Mouse (Mus musculus) lung, embryonic 15.5 days (tissue): Measurements from ENCODE around the gene Phc2. TPM values are rescaled to one million over a fixed set of nuclear protein-coding genes. Genes with fewer than 3 reads are reported as not detected.

Source experiments
- ATAC-seq: fragments of 200-750 bp; cut with Nextera tagmentation; 2 replicates; pipeline ENCODE4 v1.8.0; 2017; ENCODE audit warnings: moderate number of reproducible peaks, borderline replicate concordance; ENCODE audit not compliant: low FRiP score, low TSS enrichment; ENCODE audit errors: extremely low read depth
- H3K27ac ChIP-seq: fragments of 300-500 bp; sonication (generic); 2 replicates; pipeline ENCODE4 v1.5.1; 2015; ENCODE audit warnings: moderate library complexity, mild to moderate bottlenecking, inconsistent platforms
- H3K27me3 ChIP-seq: fragments of 300-500 bp; sonication (generic); 2 replicates; pipeline ENCODE4 v1.6.1; 2015; ENCODE audit warnings: inconsistent platforms
- H3K36me3 ChIP-seq: fragments of 300-500 bp; sonication (generic); 2 replicates; pipeline ENCODE4 v1.6.1; 2015; ENCODE audit warnings: inconsistent platforms
- H3K4me1 ChIP-seq: fragments of 300-500 bp; sonication (generic); 2 replicates; pipeline ENCODE4 v1.6.1; 2015; ENCODE audit warnings: inconsistent platforms
- H3K4me2 ChIP-seq: fragments of 300-500 bp; sonication (generic); 2 replicates; pipeline ENCODE4 v1.6.1; 2015; ENCODE audit warnings: inconsistent platforms, mild to moderate bottlenecking, moderate library complexity
- H3K4me3 ChIP-seq: fragments of 300-500 bp; sonication (generic); 2 replicates; pipeline ENCODE4 v1.5.1; 2015; ENCODE audit warnings: mild to moderate bottlenecking, inconsistent platforms
- H3K9ac ChIP-seq: fragments of 300-500 bp; sonication (generic); 2 replicates; pipeline ENCODE4 v1.6.1; 2015; ENCODE audit warnings: inconsistent platforms
- H3K9me3 ChIP-seq: fragments of 300-500 bp; sonication (generic); 2 replicates; pipeline ENCODE4 v1.6.1; 2016; ENCODE audit warnings: inconsistent platforms
- WGBS: fragments of 180-500 bp; shearing (Covaris S2); methylation state at CpG from one replicate; pipeline ENCODE4 v1.1.7; 2015; 5-methylcytosine and 5-hydroxymethylcytosine counted together
- polyA plus RNA-seq: library from polyadenylated mRNA; unstranded; fragments of >200 nt; fragmentation: Nextera tagmentation; extraction: Ambion mirVana; gene quantifications from 2 replicates; pipeline ENCODE4 v1.2.1, GENCODE M21; 2015

Phc2 gene
- polyA plus RNA-seq, 1 experiment from 2014 or later = 83.5 TPM

DNA sequence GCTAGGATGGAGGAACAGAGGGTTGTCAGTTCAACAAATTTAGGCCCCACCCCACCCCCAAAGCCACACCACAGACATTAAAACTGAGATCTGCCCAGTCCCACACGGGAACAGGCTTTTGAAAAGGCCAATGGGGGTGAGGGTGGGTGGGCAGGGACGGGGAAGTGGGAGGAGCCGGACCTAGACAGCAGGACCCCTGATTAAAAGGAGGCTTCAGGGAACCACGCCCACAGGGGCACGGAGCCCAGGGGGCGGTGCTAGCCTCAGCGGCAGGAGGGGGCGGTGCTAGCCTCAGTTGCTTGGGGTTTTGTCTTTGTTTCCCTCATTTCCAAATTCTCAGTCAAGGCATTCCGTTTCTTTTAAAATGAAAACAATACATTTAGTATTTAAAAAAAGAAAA lies 141.1 kb downstream of the Phc2 start:
- H3K27ac ChIP-seq = no peak overlapping the region
- 12% methylated on average over 9 of the region's 9 CpGs for WGBS
- H3K27me3 ChIP-seq = no peaks in the 10 kb centered on the region
- peaks cover 41% of the 10 kb centered on the region for H3K4me1 ChIP-seq
- H3K36me3 ChIP-seq = 0 out of 2 replicates have a peak, but pooled peaks cover 14% of the 10 kb centered on the region
- peak; percentile 47; the same call in 1 of the 2 replicates for ATAC-seq
- H3K9ac ChIP-seq = 0 out of 2 replicates have a peak overlapping the region, but pooled peaks have one; percentile 7
- 0 out of 2 replicates have a peak overlapping the region, but pooled peaks have one; percentile 3 for H3K4me3 ChIP-seq
- H3K9me3 ChIP-seq = no peaks in the 10 kb centered on the region
- peak overlapping the region; percentile 16; the same call in 1 of the 2 replicates for H3K4me2 ChIP-seq

DNA sequence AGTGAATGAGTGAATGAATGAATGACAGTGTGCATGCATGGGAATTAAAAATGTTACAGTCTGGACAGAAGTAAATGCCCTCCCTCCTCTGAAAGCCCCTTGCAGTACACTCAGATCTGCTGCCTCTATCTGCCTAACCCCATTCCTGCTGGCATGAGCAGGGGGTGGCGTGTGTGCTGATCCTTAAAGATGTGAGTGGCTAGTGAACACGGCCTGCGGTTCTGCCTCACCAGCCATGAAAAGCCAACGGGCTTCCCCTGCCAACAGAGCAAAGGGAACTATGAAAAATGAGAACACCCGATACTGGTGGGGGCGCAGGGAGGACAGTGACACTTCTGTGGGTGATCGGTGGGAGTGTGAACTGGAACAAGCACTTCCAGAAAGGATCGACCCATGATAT lies 142.3 kb downstream of the Phc2 start:
- 66% methylated on average over 8 of the region's 8 CpGs for WGBS
- Histone ChIP-seq H3K36me3 (0 out of 2 replicates have a peak, but pooled peaks cover 8% of the 10 kb centered on the region), H3K4me2 (no peak overlapping the region), H3K9me3 (no peaks in the 10 kb centered on the region), H3K4me3 (no peak overlapping the region), H3K27ac (no peak overlapping the region), H3K27me3 (no peaks in the 10 kb centered on the region), H3K4me1 (peaks cover 36% of the 10 kb centered on the region), H3K9ac (no peak overlapping the region)
- no peak for ATAC-seq

DNA sequence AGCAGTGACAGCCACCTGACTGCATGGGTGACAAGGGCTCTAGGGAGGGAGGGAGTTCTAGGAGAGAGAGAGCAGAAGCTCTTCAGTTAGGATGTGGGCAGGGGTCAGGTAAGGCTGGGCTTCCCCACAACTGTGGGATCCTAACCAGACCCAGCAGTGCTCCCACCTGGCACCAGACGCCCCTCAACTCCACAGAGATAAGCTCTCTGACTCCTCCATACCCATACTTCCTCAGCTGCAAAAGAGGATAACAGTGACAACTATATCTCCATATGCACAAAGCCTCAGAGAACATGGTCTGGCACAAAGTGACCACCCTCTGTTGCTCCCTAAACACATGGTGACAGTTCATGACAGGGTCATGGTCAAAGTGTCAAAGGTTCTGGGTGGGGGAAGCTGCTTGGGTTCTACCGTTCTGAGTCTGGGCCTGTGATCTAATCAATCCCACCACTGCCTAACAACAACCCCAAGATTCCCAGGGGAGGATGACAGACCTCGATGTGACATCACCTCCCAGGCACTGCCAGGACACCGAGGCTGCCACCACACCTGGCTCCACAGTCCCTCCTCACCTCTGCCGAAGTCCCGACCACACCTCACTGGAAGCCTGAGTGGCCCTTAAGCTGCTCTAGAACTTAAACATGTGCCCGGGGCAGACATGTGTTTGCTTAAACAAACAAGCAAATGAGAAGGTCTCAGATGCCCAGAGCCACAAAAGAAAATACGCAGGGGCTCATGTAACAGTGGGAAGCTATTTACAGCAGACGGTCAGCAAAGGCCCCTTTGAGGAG lies 147.4 kb downstream of the Phc2 start:
- Histone ChIP-seq H3K27ac (no peak overlapping the region), H3K4me3 (no peak overlapping the region), H3K4me1 (peaks cover 48% of the 10 kb centered on the region), H3K9ac (no peak overlapping the region), H3K9me3 (no peaks in the 10 kb centered on the region), H3K27me3 (no peaks in the 10 kb centered on the region), H3K4me2 (no peak overlapping the region; the same call in 1 of the 2 replicates), H3K36me3 (no peaks in the 10 kb centered on the region)
- 36% methylated on average over 9 of the region's 9 CpGs for WGBS
- ATAC-seq = no peak

Other genes with a start within 250 kb of the Phc2 start
- gene Zscan20, start 44.6 kb upstream of the Phc2 start, polyA plus RNA-seq = 4.3 and 4.6 TPM in 2 replicates
- gene Tlr12, start 36.1 kb upstream of the Phc2 start, polyA plus RNA-seq = 1.2 and 1.4 TPM in 2 replicates
- gene A3galt2, start 100.7 kb downstream of the Phc2 start, polyA plus RNA-seq = 0.20 and 0.35 TPM in 2 replicates
- gene Zfp362, start 151.3 kb downstream of the Phc2 start, polyA plus RNA-seq = 34.6 and 39.3 TPM in 2 replicates
- gene Trim62, start 228.9 kb downstream of the Phc2 start, polyA plus RNA-seq = 5.0 and 5.7 TPM in 2 replicates